Mouse (Mus musculus) liver, postnatal 0 days (tissue): ENCODE results near the gene Glod4.

Experiments
- CTCF ChIP-seq: sonication (generic); IDR thresholded peaks from 2 replicates; pipeline ENCODE4 v1.5.1; 2016; ENCODE audit warnings: antibody characterized with exemption, low read depth
- EP300 ChIP-seq: IDR thresholded peaks from 2 replicates; pipeline ENCODE4 v1.6.1; 2016; ENCODE audit warnings: antibody characterized with exemption, low read depth, mild to moderate bottlenecking

DNA sequence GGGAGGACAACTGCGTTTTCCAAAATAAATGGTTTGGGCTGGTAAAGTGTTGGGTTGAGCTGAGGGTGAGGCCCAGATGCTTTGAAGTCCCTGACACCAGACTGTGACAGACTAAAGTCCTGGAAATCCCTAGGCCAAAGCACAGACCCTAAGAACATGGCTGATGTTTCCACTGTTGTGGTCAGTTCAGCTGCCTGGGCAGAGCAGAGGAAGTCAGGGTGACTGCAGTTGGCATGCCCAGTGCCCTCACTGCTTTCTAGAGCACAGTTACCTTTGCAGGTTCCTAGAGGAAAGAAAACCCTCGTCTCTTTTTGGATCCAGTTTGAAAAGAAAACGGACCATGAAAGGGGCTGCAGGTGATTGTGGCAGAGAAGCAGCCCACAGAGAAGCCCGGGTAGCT lies 13.9 kb upstream of the Glod4 start:
- TF ChIP-seq EP300 (no peak), CTCF (no peak)
